Mouse (Mus musculus) heart, embryonic 12.5 days (tissue): ENCODE results near the gene Prrc2a. TPM values are rescaled to one million over a fixed set of nuclear protein-coding genes. Genes with fewer than 3 reads are reported as not detected.

Source experiments
- ATAC-seq: fragments of 200-750 bp; cut with Nextera tagmentation; 2 replicates; pipeline ENCODE4 v1.8.0; 2017; ENCODE audit warnings: moderate TSS enrichment, moderate library complexity; ENCODE audit not compliant: insufficient number of reproducible peaks, low FRiP score
- H3K27ac ChIP-seq: fragments of 300-500 bp; sonication (generic); 2 replicates; pipeline ENCODE4 v1.5.1; 2016; ENCODE audit warnings: mild to moderate bottlenecking, moderate library complexity; ENCODE audit not compliant: poor library complexity, severe bottlenecking
- H3K27me3 ChIP-seq: fragments of 300-500 bp; sonication (generic); replicated peaks from 2 replicates; pipeline ENCODE4 v1.6.1; 2016; ENCODE audit warnings: mild to moderate bottlenecking, moderate library complexity
- H3K36me3 ChIP-seq: fragments of 300-500 bp; sonication (generic); 2 replicates; pipeline ENCODE4 v1.6.1; 2016; ENCODE audit warnings: mild to moderate bottlenecking, moderate library complexity
- H3K4me1 ChIP-seq: fragments of 300-500 bp; sonication (generic); replicated peaks from 2 replicates; pipeline ENCODE4 v1.6.1; 2016; ENCODE audit warnings: mild to moderate bottlenecking
- H3K4me2 ChIP-seq: fragments of 300-500 bp; sonication (generic); 2 replicates; pipeline ENCODE4 v1.6.1; 2016; ENCODE audit warnings: mild to moderate bottlenecking, moderate library complexity
- H3K4me3 ChIP-seq: fragments of 300-500 bp; sonication (generic); 2 replicates; pipeline ENCODE4 v1.5.1; 2016; ENCODE audit warnings: mild to moderate bottlenecking
- H3K9ac ChIP-seq: fragments of 300-500 bp; sonication (generic); 2 replicates; pipeline ENCODE4 v1.6.1; 2016; ENCODE audit warnings: mild to moderate bottlenecking, moderate library complexity
- H3K9me3 ChIP-seq: fragments of 300-500 bp; sonication (generic); replicated peaks from 2 replicates; pipeline ENCODE4 v1.6.1; 2016; ENCODE audit warnings: mild to moderate bottlenecking, moderate library complexity
- WGBS: fragments of 180-500 bp; shearing (Covaris S2); methylation state at CpG from one replicate; pipeline ENCODE4 v1.1.7; 2016; 5-methylcytosine and 5-hydroxymethylcytosine counted together
- polyA plus RNA-seq: library from polyadenylated mRNA; unstranded; fragments of >200 nt; fragmentation: Nextera tagmentation; extraction: Ambion mirVana; gene quantifications from 2 replicates; pipeline ENCODE4 v1.2.1, GENCODE M21; 2016

The Prrc2a gene
- polyA plus RNA-seq, 1 experiment from 2014 or later: 132 TPM

DNA sequence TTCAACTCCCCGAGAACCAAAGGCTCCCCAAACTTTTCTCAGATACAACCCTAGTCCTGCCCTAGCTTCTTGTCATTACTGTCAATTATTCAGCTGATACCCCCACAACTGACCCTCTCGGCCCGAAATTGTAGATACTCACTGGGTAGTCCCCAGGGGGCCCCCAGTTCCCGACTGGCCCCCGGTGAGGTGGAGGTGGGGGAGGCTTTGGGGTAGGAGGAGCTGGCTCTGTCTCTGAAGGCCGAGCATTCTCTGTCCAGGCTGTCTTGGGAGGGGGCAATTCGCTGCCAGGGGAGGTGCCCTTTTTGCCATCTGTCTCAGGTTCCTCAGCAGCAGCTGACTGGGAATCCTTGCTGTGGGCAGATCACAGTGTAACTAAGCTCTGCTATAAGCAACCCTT, 5.1 kb downstream of the Prrc2a start:
- peaks cover 80% of the 10 kb centered on the region for H3K36me3 ChIP-seq
- ATAC-seq: no peak

DNA sequence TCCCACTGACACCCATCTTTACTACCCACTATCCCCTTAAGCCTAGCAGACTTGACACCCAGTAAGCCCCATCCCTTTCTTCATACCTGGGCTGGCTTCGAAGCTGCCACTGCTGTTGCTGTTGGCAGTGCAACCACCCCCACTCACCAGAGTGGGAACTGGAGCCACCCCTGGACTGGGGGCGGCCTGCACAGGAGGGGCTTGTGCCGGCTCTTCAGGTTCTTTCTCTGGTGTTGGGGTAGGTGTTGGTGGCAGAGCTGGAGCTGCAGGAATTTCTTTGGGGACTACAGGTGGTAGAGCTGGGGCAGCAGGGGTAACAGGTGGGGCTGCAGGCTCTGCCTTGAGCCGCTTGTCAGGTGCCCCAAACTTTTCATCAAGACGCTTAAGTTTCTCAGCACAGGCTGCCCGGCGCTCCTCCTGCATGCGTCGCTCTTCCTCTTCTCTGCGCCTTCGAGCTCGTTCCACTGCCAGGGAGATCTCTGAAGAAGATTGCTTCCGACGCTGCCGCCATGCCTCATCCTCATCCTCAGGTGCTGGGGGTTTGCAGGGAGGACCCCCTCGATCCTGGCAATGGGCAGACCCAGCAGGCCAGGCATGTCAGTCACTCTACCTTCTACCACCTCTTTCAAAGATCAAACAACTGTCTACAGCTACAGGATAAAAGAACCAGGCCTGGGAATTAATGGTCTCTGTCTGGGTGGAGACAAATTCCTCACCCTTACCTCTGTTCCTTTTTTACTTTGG, 5.7 kb downstream of the Prrc2a start:
- H3K36me3 ChIP-seq: peaks cover 86% of the 10 kb centered on the region
- peaks cover 24% of the 10 kb centered on the region for H3K4me1 ChIP-seq
- no peak overlapping the region for H3K4me3 ChIP-seq
- H3K9ac ChIP-seq: no peak overlapping the region
- no peak overlapping the region for H3K4me2 ChIP-seq
- 91% methylated on average over 16 of the region's 16 CpGs for WGBS
- H3K27ac ChIP-seq: no peak overlapping the region
- no peak for ATAC-seq
- no peaks in the 10 kb centered on the region for H3K27me3 ChIP-seq
- no peaks in the 10 kb centered on the region for H3K9me3 ChIP-seq

More for the DNA sequence above, 5.1 kb downstream of the Prrc2a start:
- H3K4me1 ChIP-seq: peaks cover 24% of the 10 kb centered on the region
- H3K27ac ChIP-seq: no peak overlapping the region
- WGBS: 87% methylated on average over 7 of the region's 7 CpGs
- no peaks in the 10 kb centered on the region for H3K27me3 ChIP-seq
- H3K4me2 ChIP-seq: no peak overlapping the region
- H3K4me3 ChIP-seq: no peak overlapping the region
- no peak overlapping the region for H3K9ac ChIP-seq
- no peaks in the 10 kb centered on the region for H3K9me3 ChIP-seq

DNA sequence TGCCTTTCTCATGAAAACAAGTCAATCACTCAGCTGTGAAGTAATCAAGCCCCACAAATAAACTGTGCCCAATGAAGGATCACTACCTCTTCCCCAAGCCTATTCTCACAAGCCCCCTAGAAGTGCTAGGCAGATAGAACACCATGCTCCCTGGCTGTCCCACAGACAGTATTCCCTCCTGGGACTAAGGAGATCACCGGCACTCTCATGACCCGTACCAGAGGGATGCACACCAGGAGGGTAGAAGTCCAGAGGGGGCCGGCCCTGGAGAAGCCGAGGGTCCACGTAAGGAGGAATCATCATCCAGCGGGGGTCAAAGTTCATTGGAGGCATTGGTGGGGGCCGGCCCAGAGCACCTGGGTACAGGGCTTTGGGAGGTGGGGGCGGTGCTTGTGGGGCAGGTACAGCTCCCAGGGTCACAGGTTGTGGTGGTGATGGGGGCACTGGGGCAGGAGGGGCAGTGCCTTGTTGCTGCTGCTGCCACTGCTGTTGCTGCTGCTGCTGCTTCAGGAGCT, 7.0 kb downstream of the Prrc2a start:
- no peak overlapping the region for H3K27ac ChIP-seq
- H3K36me3 ChIP-seq: peaks cover 99% of the 10 kb centered on the region
- ATAC-seq: no peak
- H3K9me3 ChIP-seq: no peaks in the 10 kb centered on the region
- H3K27me3 ChIP-seq: no peaks in the 10 kb centered on the region
- no peak overlapping the region for H3K4me2 ChIP-seq
- WGBS: 93% methylated on average over 8 of the region's 8 CpGs
- no peak overlapping the region for H3K9ac ChIP-seq
- no peak overlapping the region for H3K4me3 ChIP-seq
- H3K4me1 ChIP-seq: peaks cover 16% of the 10 kb centered on the region

DNA sequence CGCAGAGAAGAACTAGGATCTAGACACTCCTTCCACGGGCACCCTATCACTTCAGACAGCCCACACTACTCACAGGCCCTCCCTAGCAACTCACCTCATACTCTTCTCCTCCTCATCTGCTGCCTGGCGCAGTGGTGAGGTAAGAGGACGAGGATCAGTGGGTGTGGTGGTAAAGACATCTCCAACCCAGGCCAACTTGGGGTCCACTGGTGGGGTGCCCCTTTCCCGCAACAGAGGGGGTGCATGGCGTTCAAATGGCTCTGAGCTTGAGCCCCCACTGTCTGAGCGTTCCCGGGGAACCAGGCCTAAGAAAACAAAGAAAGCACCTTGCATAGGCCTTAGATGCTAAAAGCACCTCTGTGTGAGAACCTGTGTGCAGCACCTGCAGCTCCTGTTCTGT, 7.4 kb downstream of the Prrc2a start:
- H3K27me3 ChIP-seq: no peaks in the 10 kb centered on the region
- no peak overlapping the region for H3K27ac ChIP-seq
- no peaks in the 10 kb centered on the region for H3K9me3 ChIP-seq
- no peak overlapping the region for H3K4me2 ChIP-seq
- H3K4me1 ChIP-seq: peaks cover 12% of the 10 kb centered on the region
- ATAC-seq: no peak
- H3K9ac ChIP-seq: no peak overlapping the region
- H3K4me3 ChIP-seq: no peak overlapping the region
- H3K36me3 ChIP-seq: peaks cover 100% of the 10 kb centered on the region
- 87% methylated on average over 8 of the region's 8 CpGs for WGBS

DNA sequence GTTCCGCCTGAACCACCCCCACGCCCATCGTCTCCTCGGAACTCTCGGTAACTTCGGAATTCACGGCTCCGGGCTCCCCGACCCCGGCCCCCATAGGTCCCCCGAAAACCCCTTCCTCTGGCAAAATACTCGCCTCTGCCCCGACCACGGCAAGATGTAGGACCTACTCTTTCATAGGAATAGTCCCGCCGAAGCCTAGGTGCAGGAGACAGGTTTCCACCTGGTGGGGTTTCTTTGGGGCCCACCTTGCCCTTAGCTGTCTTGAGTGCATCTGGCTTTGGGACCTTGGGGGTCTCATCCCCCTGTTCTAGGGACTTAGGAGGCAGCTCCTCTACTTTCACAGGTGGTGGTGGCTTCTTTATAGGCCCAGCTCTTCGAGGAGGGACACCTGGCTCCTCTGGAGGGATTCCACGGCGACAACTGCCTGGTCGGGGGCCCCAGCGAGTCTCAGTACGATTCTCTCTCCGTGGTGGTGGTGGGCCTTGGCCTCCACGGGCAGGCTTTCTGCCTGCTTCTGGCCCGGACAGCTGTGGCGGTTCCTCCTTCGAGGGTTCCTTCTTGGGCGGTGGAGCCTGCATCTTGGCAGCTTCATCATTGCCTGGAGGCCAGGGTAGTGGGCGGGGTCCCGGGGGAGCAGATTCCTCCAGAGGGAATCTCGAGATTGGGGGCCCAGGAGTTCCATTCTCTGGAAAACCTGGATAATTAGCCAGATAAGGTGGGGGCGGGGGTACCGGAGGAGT, 8.1 kb downstream of the Prrc2a start:
- H3K9me3 ChIP-seq: no peaks in the 10 kb centered on the region
- no peaks in the 10 kb centered on the region for H3K27me3 ChIP-seq
- H3K4me1 ChIP-seq: peaks cover 6% of the 10 kb centered on the region
- no peak overlapping the region for H3K9ac ChIP-seq
- H3K4me3 ChIP-seq: no peak overlapping the region
- WGBS: 90% methylated on average over 33 of the region's 33 CpGs
- ATAC-seq: no peak
- H3K4me2 ChIP-seq: no peak overlapping the region
- H3K27ac ChIP-seq: no peak overlapping the region
- peaks cover 100% of the 10 kb centered on the region for H3K36me3 ChIP-seq

DNA sequence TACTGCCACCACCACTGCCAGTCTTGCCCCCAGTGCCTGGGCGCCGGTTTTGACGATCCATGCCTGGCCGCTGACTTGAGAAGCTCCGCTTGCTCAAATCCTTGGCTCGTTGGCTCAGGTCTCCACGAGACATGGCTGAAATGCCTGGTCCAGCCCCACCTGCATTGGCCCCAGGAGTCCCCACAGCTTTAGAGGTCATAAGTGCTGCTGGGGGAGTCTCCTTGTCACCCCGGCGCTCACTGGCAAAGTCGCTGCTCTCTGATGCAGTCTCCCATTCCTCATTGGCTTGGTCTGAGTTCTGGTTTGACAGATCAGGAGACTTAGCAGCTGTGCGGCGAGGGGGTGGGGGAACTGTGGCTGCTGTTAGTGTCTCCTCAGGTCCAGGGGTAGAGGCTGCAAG, 9.2 kb downstream of the Prrc2a start:
- H3K4me3 ChIP-seq: no peak overlapping the region
- peaks cover 98% of the 10 kb centered on the region for H3K36me3 ChIP-seq
- no peaks in the 10 kb centered on the region for H3K4me1 ChIP-seq
- no peak overlapping the region for H3K4me2 ChIP-seq
- no peak overlapping the region for H3K9ac ChIP-seq
- no peak overlapping the region for H3K27ac ChIP-seq
- no peaks in the 10 kb centered on the region for H3K9me3 ChIP-seq
- 94% methylated on average over 12 of the region's 12 CpGs for WGBS
- ATAC-seq: no peak
- H3K27me3 ChIP-seq: no peaks in the 10 kb centered on the region

DNA sequence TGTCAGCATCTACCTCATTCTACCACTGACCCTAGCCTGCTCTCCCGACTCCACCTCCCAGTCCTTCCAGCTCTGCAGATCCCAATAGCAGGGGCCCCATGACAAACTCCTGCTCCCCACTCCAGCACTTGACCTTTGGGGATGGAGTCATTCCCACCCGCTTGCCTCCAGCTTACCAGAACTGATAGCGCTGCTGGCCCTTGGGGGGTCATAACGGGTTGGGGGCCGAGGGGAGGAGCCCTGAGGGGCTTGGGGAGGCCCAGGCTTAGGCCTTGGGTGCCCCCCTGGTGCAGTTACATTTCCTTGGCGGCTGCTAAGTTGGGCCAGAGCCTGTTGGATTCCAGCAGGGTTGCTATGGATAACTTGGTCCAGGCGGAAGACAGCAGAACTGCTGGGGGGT, 10.1 kb downstream of the Prrc2a start:
- H3K36me3 ChIP-seq: peaks cover 98% of the 10 kb centered on the region
- no peaks in the 10 kb centered on the region for H3K9me3 ChIP-seq
- no peak overlapping the region for H3K9ac ChIP-seq
- ATAC-seq: no peak
- WGBS: 85% methylated on average over 7 of the region's 7 CpGs
- no peak overlapping the region for H3K4me3 ChIP-seq
- H3K27ac ChIP-seq: no peak overlapping the region; the same call in 1 of the 2 replicates
- no peaks in the 10 kb centered on the region for H3K4me1 ChIP-seq
- H3K4me2 ChIP-seq: no peak overlapping the region
- H3K27me3 ChIP-seq: no peaks in the 10 kb centered on the region

DNA sequence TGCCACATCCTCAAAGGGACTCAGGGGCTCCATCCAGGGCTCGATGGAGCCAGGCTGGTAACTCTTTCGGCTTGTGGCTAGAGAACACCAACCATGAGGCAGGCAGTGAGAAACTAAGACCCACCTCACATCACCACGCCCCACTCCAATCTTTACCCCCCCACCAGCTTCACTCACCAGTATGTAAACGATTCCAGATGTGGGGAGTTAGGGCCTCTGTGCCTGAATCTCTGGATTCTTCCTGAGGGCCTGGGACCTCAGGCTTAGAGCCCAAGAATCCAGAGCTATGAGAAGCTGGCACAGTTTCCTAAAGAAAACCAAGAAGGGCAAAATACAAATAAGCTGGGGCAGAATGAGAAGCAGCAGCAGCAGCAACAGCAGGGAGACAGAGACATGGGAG, 10.8 kb downstream of the Prrc2a start:
- no peak overlapping the region for H3K4me2 ChIP-seq
- WGBS: 88% methylated on average over 4 of the region's 4 CpGs
- no peak for ATAC-seq
- H3K4me3 ChIP-seq: no peak overlapping the region
- H3K9ac ChIP-seq: no peak overlapping the region
- no peak overlapping the region for H3K27ac ChIP-seq
- H3K36me3 ChIP-seq: peaks cover 98% of the 10 kb centered on the region
- no peaks in the 10 kb centered on the region for H3K9me3 ChIP-seq
- no peaks in the 10 kb centered on the region for H3K4me1 ChIP-seq
- H3K27me3 ChIP-seq: no peaks in the 10 kb centered on the region

DNA sequence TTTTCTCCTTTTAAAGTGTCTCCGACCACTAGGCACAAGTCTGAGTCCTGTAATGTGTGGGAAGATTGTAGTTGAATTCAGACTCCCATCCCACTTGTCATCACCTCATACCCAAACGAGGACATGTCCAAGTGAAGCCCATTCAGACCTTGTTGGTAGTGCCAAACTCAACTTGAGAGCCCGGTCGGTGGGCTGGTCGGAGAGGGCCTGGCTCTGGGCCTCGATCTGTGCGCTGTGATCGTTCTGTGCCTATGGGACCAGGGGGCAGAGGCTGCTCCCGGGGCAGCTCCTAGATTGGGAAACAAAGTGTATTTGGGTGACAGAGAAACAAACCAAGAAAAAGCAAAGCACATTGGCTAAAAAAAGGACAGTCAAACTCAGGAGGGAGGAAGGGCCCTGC, 11.6 kb downstream of the Prrc2a start:
- H3K4me2 ChIP-seq: no peak overlapping the region
- no peaks in the 10 kb centered on the region for H3K9me3 ChIP-seq
- H3K4me1 ChIP-seq: no peaks in the 10 kb centered on the region
- H3K9ac ChIP-seq: no peak overlapping the region
- H3K27me3 ChIP-seq: no peaks in the 10 kb centered on the region
- H3K27ac ChIP-seq: no peak overlapping the region
- H3K4me3 ChIP-seq: no peak overlapping the region
- peaks cover 98% of the 10 kb centered on the region for H3K36me3 ChIP-seq
- WGBS: 82% methylated on average over 9 of the region's 9 CpGs
- no peak for ATAC-seq

DNA sequence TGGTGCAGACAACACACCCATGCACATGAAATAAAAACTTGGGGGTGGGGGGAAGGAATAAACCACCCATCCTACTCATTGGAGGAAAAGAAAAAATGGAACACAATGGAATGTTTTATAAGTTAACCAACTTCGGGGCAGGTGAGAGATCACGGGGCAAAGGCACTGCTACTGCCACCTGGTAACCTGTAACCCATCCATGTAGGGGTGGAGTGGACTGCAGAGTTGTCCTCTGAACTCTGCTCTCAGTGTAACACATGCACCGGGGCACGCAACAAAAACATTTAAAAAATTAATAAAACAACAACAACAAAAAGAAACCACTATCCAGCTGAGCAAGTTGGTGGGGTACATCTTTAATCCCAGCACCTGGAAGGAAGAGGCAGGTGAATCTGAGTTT, 12.6 kb downstream of the Prrc2a start:
- H3K9ac ChIP-seq: no peak overlapping the region
- H3K4me1 ChIP-seq: no peaks in the 10 kb centered on the region
- 97% methylated on average over 4 of the region's 4 CpGs for WGBS
- no peaks in the 10 kb centered on the region for H3K27me3 ChIP-seq
- no peak overlapping the region for H3K4me2 ChIP-seq
- no peak overlapping the region for H3K4me3 ChIP-seq
- peaks cover 97% of the 10 kb centered on the region for H3K36me3 ChIP-seq
- no peaks in the 10 kb centered on the region for H3K9me3 ChIP-seq
- ATAC-seq: no peak
- no peak overlapping the region for H3K27ac ChIP-seq

DNA sequence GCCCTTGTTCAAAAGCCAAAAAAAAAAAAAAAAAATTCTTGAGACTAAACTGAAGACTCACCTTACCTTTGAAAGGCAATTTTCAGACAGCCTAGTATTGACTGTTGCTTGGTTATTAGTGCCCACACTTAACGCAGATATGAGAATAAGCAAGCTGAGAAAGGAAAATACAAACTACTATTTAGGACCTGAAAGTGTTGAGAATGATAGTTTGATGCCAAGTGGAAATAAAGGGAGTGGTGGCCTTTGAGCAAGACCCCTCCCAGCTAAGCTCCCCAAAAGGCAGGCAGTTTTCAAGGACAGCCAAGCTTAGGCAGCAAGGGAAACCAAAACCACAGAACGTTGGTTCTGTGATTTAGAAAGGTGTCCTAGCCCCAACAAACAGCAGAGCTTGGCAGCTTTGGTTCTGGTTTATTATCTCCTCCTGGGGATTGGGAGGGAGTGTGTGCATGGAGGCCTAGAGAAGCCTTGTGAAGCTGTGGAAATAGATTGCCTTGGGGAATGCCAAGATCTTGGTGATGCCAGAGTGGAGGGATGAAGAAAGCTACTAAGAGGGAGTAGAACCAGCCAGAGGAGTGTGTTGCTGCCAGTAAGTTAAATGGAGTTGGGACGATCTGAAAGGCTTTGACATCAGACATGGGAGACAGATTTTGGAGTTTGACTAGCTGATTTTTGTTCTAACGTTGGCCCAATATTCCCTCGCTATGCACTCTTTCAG, 16.6 kb downstream of the Prrc2a start:
- Histone ChIP-seq H3K27ac (peak overlapping the region; percentile 33; the same call in 1 of the 2 replicates), H3K27me3 (no peaks in the 10 kb centered on the region), H3K9ac (no peak overlapping the region), H3K4me2 (no peak overlapping the region), H3K9me3 (peaks cover 5% of the 10 kb centered on the region; the same call in 1 of the 2 replicates), H3K4me3 (no peak overlapping the region), H3K36me3 (peaks cover 97% of the 10 kb centered on the region), H3K4me1 (no peaks in the 10 kb centered on the region)
- WGBS: 72% methylated on average over 5 of the region's 5 CpGs
- no peak for ATAC-seq
